Comparison of ENCODE assay signal across 10 mouse cellular contexts in genomic region chr1:179061053-179061452, GRCm38 (mm10).
A peak's percentile ranks its signal among the peaks of the same experiment; 100 is the strongest.
DNase-seq lines count a peak whose midpoint lies in the region; ATAC-seq and TF ChIP-seq lines count a peak whose summit lies in the region.
"Had no signal": no experiment of that assay in that cellular context is flagged by ENCODE, and none has a peak within 500 bp of the region (broad histone marks: within the 10 kb centered on the region; RNA-seq: fewer than 3 reads in every experiment).

No protein-coding gene starts in this region.

- TF ChIP-seq CTCF in MEL (IDR thresholded peaks at IDR 0.05 in 2 of 3, conservative IDR thresholded peaks at IDR 0.05 in 1 of 3; ENCODE audit: control insufficient read depth in 1 of 3, insufficient read depth in 1 of 3, low read depth in 2 of 3, low read length in 3 of 3, poor library complexity in 1 of 3, severe bottlenecking in 1 of 3) = no peak

- H3K4me2 ChIP-seq in heart, embryonic 13.5 days = peak overlapping the region; percentile 40; the same call in 1 of the 2 replicates
- H3K4me2 ChIP-seq: midbrain, embryonic 15.5 days had no signal

- H3K79me2 ChIP-seq in MEL (ENCODE audit: control insufficient read depth, insufficient read depth, low read length, poor library complexity) = no peaks in the 10 kb centered on the region

- no peaks in the 10 kb centered on the region for H3K36me3 ChIP-seq in heart, embryonic 13.5 days
- peaks cover 0 to 31% of the 10 kb centered on the region in 2 experiments; a peak in 2 of 4 replicates for H3K36me3 ChIP-seq in MEL (ENCODE audit: control insufficient read depth in 1 of 2, insufficient read depth in 2 of 2, low read length in 2 of 2)
- H3K36me3 ChIP-seq: midbrain, embryonic 15.5 days had no signal

- H3K27me3 ChIP-seq in heart, embryonic 13.5 days (replicated peaks) = no peaks in the 10 kb centered on the region
- no peaks in the 10 kb centered on the region for H3K27me3 ChIP-seq in MEL (ENCODE audit: control insufficient read depth in 1 of 2, insufficient read depth in 2 of 2, low read length in 2 of 2)
- H3K27me3 ChIP-seq: midbrain, embryonic 15.5 days had no signal

- peak overlapping the region; percentile 92 for H3K27ac ChIP-seq in heart, embryonic 13.5 days (replicated peaks)
- peak overlapping the region; percentile 87 for H3K27ac ChIP-seq in MEL (ENCODE audit: control insufficient read depth, low read depth, low read length)
- H3K27ac ChIP-seq: gastrocnemius, adult 2 months had no signal

- no peaks in the 10 kb centered on the region for H3K9me3 ChIP-seq in heart, embryonic 13.5 days
- H3K9me3 ChIP-seq in MEL (replicated peaks; ENCODE audit: insufficient read depth, low read length) = no peaks in the 10 kb centered on the region
- H3K9me3 ChIP-seq: midbrain, embryonic 15.5 days had no signal

- no peak for DNase-seq in heart, postnatal 4 days
- peak; percentile 79 for DNase-seq in MEL (ENCODE audit: low read depth, low spot score)
- peak; percentile 36 for DNase-seq in liver
- no peak for DNase-seq in adrenal gland, postnatal 25 days
- no peak for DNase-seq in thymus, postnatal 0 days (ENCODE audit: low spot score)
- DNase-seq in ovary, postnatal 36 days (ENCODE audit: low spot score) = no peak

- H3K9ac ChIP-seq in heart, embryonic 13.5 days = no peak overlapping the region
- peak overlapping the region; percentile 60 for H3K9ac ChIP-seq in MEL (ENCODE audit: control insufficient read depth, low read depth, low read length, poor library complexity, severe bottlenecking)
- H3K9ac ChIP-seq: midbrain, embryonic 15.5 days had no signal

- no peak for TF ChIP-seq RAD21 in MEL (IDR thresholded peaks at IDR 0.05; ENCODE audit: low read depth, low read length)

- no peak for TF ChIP-seq POLR2A in MEL (IDR thresholded peaks at IDR 0.05; ENCODE audit: control insufficient read depth in 1 of 2, insufficient read depth in 1 of 2, low read depth in 1 of 2, low read length in 2 of 2, poor library complexity in 1 of 2)

- no peak for ATAC-seq in heart, embryonic 13.5 days (ENCODE audit: extremely low read depth, insufficient number of reproducible peaks, low FRiP score, low TSS enrichment)
- 0 out of 2 replicates have a peak, but pooled peaks have one; percentile 20 for ATAC-seq in erythroblast, adult 5-6 weeks (replicated peaks; ENCODE audit: low FRiP score, poor library complexity, severe bottlenecking)

- no peak overlapping the region for H3K4me3 ChIP-seq in heart, embryonic 13.5 days
- peak overlapping the region; percentile 10 to 26; a peak in 3 of 4 replicates for H3K4me3 ChIP-seq in MEL (ENCODE audit: control insufficient read depth in 1 of 2, insufficient read depth in 1 of 2, low read depth in 2 of 2, low read length in 2 of 2)
- H3K4me3 ChIP-seq: gastrocnemius, adult 2 months; midbrain, embryonic 15.5 days had no signal

- peaks cover 64% of the 10 kb centered on the region for H3K4me1 ChIP-seq in heart, embryonic 13.5 days
- H3K4me1 ChIP-seq in MEL (ENCODE audit: control insufficient read depth in 1 of 2, insufficient read depth in 2 of 2, low read length in 2 of 2) = peaks cover 21 to 22% of the 10 kb centered on the region in 2 experiments

- TF ChIP-seq EP300 in MEL (IDR thresholded peaks at IDR 0.05; ENCODE audit: low read depth in 1 of 2, low read length in 2 of 2) = peak; percentile 88 to 94

- WGBS in heart, embryonic 13.5 days = 43% methylated on average over 4 of the region's 4 CpGs

TF ChIP-seq in MEL, 35 proteins besides CTCF, POLR2A, EP300 and RAD21:
- TF ChIP-seq TAL1 (IDR thresholded peaks at IDR 0.05; ENCODE audit: low read length) = peak; percentile 25
- peak; percentile 85 for TF ChIP-seq GATA1 (IDR thresholded peaks at IDR 0.05; ENCODE audit: low read depth, low read length)
- TF ChIP-seq SIN3A (IDR thresholded peaks at IDR 0.05; ENCODE audit: low read length) = peak; percentile 75; the same call in 1 of the 2 replicates
- TF ChIP-seq MXI1 (IDR thresholded peaks at IDR 0.05; ENCODE audit: low read depth, low read length) = peak; percentile 68; the same call in 1 of the 2 replicates
- no peak for TF ChIP-seq MEF2A (IDR thresholded peaks at IDR 0.05; ENCODE audit: extremely low read depth, insufficient replicate concordance, low read depth, low read length, poor library complexity, severe bottlenecking)
- peak; percentile 21; the same call in 1 of the 2 replicates for TF ChIP-seq KAT2A (conservative IDR thresholded peaks at IDR 0.05; ENCODE audit: low read depth, low read length)
- peak; percentile 86 for TF ChIP-seq TCF12 (IDR thresholded peaks at IDR 0.05; ENCODE audit: low read depth, low read length)
- peak; percentile 16; the same call in 1 of the 2 replicates for TF ChIP-seq NELFE (IDR thresholded peaks at IDR 0.05; ENCODE audit: low read depth, low read length)
- no peak for TF ChIP-seq UBTF (IDR thresholded peaks at IDR 0.05; ENCODE audit: borderline replicate concordance, insufficient read depth, low read depth, low read length)
- TF ChIP-seq BHLHE40 (IDR thresholded peaks at IDR 0.05; ENCODE audit: borderline replicate concordance, low read depth, low read length) = peak; percentile 59; the same call in 1 of the 2 replicates
- TF ChIP-seq MAZ (IDR thresholded peaks at IDR 0.05; ENCODE audit: low read depth, low read length) = 0 out of 2 replicates have a peak, but pooled peaks have one; percentile 35
- peak; percentile 97 for TF ChIP-seq ETS1 (IDR thresholded peaks at IDR 0.05; ENCODE audit: low read depth, low read length)
- TF ChIP-seq GABPA (IDR thresholded peaks at IDR 0.05; ENCODE audit: low read depth, low read length) = no peak
- TF ChIP-seq ZC3H11A (IDR thresholded peaks at IDR 0.05; ENCODE audit: low read depth, low read length) = 0 out of 2 replicates have a peak, but pooled peaks have one; percentile 3
- no peak for TF ChIP-seq HCFC1 (IDR thresholded peaks at IDR 0.05; ENCODE audit: low read depth, low read length)
- TF ChIP-seq RCOR1 (IDR thresholded peaks at IDR 0.05; ENCODE audit: low read depth, low read length) = peak; percentile 72
- peak; percentile 88 for TF ChIP-seq MYB (IDR thresholded peaks at IDR 0.05; ENCODE audit: low read depth, low read length)
- TF ChIP-seq ELF1 (IDR thresholded peaks at IDR 0.05; ENCODE audit: low read depth, low read length) = no peak

Comparison
In these comparisons a context has a peak if more than half of its experiments do, and no peak if none do; other contexts are left out.
1. DNase-seq: peak in MEL (single experiment) and liver (single experiment); none in heart, postnatal 4 days (single experiment), adrenal gland, postnatal 25 days (single experiment), thymus, postnatal 0 days (single experiment) and ovary, postnatal 36 days (single experiment).